Mouse (Mus musculus) kidney, postnatal 14 days (tissue): Measurements from ENCODE around the gene Nrip3.
A peak's percentile ranks its signal among the peaks of the same experiment; 100 is the strongest.

Experiments
- DNase-seq: peaks from one replicate; pipeline ENCODE4 v3.0.0; 2022; ENCODE audit warnings: mixed read lengths

Gene Nrip3

DNA sequence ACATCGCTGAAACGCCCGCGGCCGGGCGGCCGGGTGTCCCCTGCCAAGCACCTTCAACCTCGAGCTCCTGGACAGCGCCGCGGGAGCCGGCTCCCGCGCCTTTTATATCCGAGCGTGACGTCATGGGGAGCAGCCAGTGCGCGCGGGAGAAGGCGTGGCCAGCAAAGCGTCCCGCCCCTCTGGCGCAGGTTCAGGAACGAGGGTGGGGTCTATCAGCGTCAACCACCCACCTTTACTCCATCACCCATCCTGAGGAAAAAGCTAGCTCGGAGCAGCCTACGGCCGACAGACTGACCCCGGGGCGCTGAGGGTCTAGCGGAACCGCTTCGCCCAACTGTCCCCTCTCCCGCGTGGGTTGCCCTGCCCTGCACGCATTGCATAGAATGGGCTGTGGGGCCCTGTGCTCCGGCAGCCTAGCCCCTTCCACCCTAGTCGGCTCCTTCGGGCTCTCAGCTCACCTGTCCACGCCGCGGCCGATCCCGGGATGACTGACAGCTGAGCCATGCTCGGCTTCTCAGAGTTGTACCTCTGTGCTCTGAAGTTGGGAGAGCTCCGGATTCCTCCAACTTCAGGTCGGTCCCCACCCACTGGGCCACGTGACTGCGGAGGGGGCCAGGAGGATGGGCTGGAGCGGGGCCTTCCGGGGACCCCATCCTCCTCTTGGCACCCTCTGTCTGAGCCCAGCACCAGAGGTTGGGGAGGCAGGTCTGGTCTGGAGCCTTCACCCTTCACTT lies at the start of gene Nrip3:
Gene Nrip3, minus strand, starts transcription at position 556 of the 734 bp plus-strand sequence.
- peak; percentile 80 for DNase-seq

GRCm38 (mm10) chr7:109831376-109831775 lies 49.6 kb upstream of the Nrip3 start:
- no peak for DNase-seq

- peak; percentile 27 for DNase-seq
Measured at GRCm38 (mm10) chr7:109826911-109827310, 45.1 kb upstream of the Nrip3 start.

GRCm38 (mm10) chr7:109825293-109825692 lies 43.5 kb upstream of the Nrip3 start:
- DNase-seq = no peak

DNA sequence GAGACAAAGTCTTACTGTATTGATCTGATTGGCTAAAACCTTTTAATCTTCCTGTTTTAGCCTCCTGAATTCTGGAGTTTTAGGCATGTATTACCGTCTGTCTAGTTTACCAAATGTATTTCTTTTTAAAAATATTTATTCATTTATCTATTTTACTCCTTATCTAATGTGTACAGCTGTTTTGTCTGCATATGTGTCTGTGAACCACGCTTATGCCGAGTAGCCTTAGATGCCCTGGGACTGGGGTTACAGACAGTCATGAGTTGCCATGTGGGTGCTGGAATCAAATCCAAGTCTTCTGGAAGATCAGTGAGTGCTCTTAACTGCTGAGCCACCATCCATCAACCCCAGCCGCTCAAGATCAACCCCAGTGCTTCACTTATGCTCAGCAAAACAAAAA lies 36.8 kb upstream of the Nrip3 start:
- no peak for DNase-seq

- DNase-seq = no peak
Measured at GRCm38 (mm10) chr7:109817954-109818353, 36.1 kb upstream of the Nrip3 start.

GRCm38 (mm10) chr7:109813330-109814140 lies 31.7 kb upstream of the Nrip3 start:
- DNase-seq = no peak

DNA sequence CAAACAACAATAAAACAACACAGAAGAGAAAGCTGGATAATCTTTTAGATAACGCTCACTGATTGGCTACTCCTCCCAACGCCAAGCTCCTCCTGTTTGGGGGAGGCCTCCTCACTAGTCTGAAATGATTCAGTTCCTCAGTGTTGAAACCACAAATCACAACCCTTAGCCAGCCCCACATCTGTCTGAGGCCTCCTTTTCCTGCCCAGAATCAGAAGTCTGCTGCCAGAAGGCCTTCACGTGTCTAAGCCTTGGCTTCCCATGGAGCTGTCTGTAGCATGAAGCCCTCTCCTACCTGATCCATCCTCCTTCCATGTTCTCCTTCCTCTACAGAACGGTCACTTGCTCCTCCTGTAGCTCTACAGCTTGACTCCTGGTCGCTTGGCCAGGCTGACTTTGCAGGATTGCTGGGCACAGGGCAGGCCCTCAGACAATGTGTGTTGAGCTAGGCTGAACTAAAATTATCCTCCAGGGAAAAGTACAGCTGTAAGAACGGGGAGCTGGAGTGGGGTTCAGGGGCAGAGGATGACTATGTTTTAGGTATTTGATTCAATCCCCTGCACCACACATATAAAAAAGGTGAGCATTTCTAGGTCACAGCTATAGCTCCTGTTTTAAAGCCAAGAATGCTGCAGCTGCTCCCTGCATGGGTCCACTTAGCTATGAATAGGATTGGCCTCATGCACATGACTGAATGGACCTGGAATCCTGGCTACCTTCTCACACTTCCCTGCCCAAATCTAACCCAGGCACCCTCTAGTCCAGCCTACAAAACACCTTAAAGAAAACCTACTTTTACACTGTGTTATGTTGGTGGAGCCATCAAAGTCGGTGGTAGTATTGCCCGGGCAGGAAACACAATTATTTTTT lies 26.0 kb upstream of the Nrip3 start:
- no peak for DNase-seq

DNA sequence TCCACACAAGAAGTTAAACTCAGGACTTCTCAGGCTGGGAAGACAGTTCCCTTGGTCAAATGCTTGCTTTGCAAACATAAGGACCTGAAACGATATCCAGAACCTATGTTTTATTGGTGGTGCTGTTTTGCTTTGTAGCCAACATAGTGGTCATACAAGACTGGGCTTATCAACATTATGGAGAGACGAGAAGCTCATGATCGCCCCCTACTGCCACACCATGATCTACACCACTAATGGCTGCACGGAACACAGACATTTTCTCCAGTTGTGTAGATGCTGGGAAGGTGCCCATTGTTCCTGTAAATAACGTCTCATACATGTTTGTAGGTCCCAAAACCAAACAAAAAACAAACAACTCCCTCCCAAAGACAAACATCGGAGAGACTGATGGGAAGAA lies 23.0 kb upstream of the Nrip3 start:
- no peak for DNase-seq

- no peak for DNase-seq
Measured at GRCm38 (mm10) chr7:109804355-109804754, 22.5 kb upstream of the Nrip3 start.

GRCm38 (mm10) chr7:109803516-109803915 lies 21.7 kb upstream of the Nrip3 start:
- no peak for DNase-seq

- DNase-seq = no peak
Measured at GRCm38 (mm10) chr7:109800626-109801025, 18.8 kb upstream of the Nrip3 start.

- peak; percentile 28 for DNase-seq
Measured at GRCm38 (mm10) chr7:109799168-109799567, 17.3 kb upstream of the Nrip3 start.

GRCm38 (mm10) chr7:109795564-109795963 lies 13.7 kb upstream of the Nrip3 start:
- DNase-seq = peak; percentile 13

DNA sequence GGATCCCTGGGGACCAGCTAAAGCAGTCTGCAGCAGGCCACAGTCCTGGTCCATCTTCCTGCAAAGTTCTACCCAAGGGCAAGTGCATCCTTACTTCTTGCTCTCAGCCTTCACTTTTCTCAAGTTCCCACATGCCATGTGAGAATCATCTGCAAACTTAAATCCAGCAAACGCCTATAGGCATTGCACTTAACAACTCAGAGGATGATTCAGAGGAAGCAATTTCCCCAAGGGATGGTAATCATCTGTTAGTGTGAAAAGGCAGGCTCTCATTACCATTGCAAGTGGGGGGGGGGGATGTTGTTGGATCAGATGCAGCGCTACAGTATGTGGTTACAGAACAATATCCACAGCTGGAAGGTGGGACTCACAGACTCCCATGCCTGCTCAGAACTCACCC lies 12.7 kb upstream of the Nrip3 start:
- no peak for DNase-seq

DNA sequence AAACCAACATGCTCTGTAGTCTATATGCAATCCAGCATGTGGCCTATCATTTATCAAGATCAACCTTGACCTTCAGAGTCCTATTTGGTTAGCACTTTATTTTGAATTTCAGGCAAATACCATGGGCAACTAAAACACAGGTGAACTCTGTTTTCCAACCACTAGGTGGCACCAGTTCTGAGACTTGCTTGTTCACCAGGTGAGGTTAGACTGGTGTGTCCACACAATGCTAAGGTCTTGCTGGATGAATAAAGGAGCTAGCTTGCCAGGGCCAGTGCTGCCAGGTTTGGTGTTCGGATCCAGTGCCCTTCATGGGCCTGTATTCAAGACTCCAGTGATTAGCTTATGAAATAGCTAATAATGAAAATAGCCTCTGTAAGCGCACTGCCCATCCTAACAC lies 10.9 kb upstream of the Nrip3 start:
- peak; percentile 72 for DNase-seq

GRCm38 (mm10) chr7:109790818-109791217 lies 9.0 kb upstream of the Nrip3 start:
- no peak for DNase-seq

GRCm38 (mm10) chr7:109787860-109788259 lies 6.0 kb upstream of the Nrip3 start:
- no peak for DNase-seq

DNA sequence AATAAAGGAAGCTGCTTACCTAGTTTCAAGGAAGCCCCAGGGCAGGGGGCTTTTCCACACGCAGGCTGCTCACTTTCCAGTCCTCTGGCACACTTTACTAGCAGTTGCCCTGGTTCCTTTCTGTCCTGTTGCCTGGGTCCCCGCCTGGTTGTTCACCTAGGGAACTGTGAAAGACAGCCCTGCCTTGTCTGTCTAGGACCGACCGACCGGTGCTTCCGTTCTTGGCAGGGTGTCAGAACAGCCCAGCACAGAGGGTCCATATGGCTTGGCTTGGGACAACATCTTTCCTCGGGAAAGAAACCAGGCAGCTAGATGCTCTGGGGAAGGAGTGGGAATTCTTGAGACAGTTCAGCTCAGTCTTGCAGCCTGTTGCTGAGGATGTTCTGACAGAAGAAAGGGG lies 1.5 kb upstream of the Nrip3 start:
- no peak for DNase-seq

GRCm38 (mm10) chr7:109781087-109781469 lies 747 bp downstream of the Nrip3 start:
- no peak for DNase-seq

DNA sequence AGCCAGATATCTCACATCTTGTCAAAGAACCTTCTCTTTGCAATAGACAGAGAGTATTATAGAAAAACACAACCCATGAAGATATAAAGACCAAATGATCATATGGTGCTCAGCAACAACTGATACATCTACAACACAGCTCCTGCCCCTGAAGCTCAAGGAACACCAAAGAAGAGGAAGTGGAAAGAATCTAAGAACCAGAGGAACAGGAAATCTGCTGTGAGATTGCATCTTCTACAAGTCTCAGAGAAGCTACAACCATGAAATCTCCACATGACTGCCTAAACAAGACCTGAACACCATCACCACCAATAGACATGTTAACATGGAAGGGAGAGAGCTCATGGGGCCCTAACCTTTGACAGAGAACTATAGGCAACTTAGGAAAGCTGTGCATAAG lies 9.6 kb downstream of the Nrip3 start:
- no peak for DNase-seq

GRCm38 (mm10) chr7:109768699-109769383 lies 13.0 kb downstream of the Nrip3 start:
- DNase-seq = no peak
